Mouse (Mus musculus) liver, embryonic 11.5 days (tissue): ENCODE measurements around the gene P2ry6. TPM values are rescaled to one million over a fixed set of nuclear protein-coding genes. Genes with fewer than 3 reads are reported as not detected.

Source experiments
- ATAC-seq: fragments of 200-750 bp; cut with Nextera tagmentation; replicated peaks from 2 replicates; pipeline ENCODE4 v1.8.0; 2017; ENCODE audit warnings: moderate number of reproducible peaks, mild to moderate bottlenecking, moderate TSS enrichment, moderate library complexity; ENCODE audit not compliant: low FRiP score
- DNase-seq: peaks from one replicate; pipeline ENCODE4 v3.0.0-alpha.2; 2017; ENCODE audit warnings: low spot score
- H3K27ac ChIP-seq: fragments of 300-500 bp; sonication (generic); 2 replicates; pipeline ENCODE4 v1.5.1; 2014; ENCODE audit warnings: mild to moderate bottlenecking, low read depth, low read length, control low read depth
- H3K27me3 ChIP-seq: fragments of 300-500 bp; sonication (generic); replicated peaks from 2 replicates; pipeline ENCODE4 v1.6.1; 2014; ENCODE audit warnings: low read length, mixed read lengths; ENCODE audit not compliant: control insufficient read depth, insufficient read depth
- H3K36me3 ChIP-seq: fragments of 300-500 bp; sonication (generic); 2 replicates; pipeline ENCODE4 v1.6.1; 2014; ENCODE audit warnings: mild to moderate bottlenecking, low read length, moderate library complexity, mixed read lengths; ENCODE audit not compliant: control insufficient read depth, insufficient read depth
- H3K4me1 ChIP-seq: fragments of 300-500 bp; sonication (generic); replicated peaks from 2 replicates; pipeline ENCODE4 v1.6.1; 2014; ENCODE audit warnings: low read length, mixed read lengths; ENCODE audit not compliant: control insufficient read depth, insufficient read depth
- H3K4me2 ChIP-seq: fragments of 300-500 bp; sonication (generic); 2 replicates; pipeline ENCODE4 v1.6.1; 2014; ENCODE audit warnings: mild to moderate bottlenecking, control low read depth, moderate library complexity
- H3K4me3 ChIP-seq: fragments of 300-500 bp; sonication (generic); 2 replicates; pipeline ENCODE4 v1.5.1; 2014; ENCODE audit warnings: low read depth, low read length, control low read depth
- H3K9ac ChIP-seq: fragments of 300-500 bp; sonication (generic); 2 replicates; pipeline ENCODE4 v1.6.1; 2014; ENCODE audit warnings: low read depth, low read length, control low read depth
- H3K9me3 ChIP-seq: fragments of 300-500 bp; sonication (generic); 2 replicates; pipeline ENCODE4 v1.6.1; 2016; ENCODE audit warnings: low read length, inconsistent platforms, mixed read lengths; ENCODE audit not compliant: control insufficient read depth
- WGBS: fragments of 180-500 bp; shearing (Covaris S2); extraction: QIAGEN DNeasy Blood & Tissue Kit; methylation state at CpG from one replicate; pipeline ENCODE4 v1.1.7; 2014; 5-methylcytosine and 5-hydroxymethylcytosine counted together
- polyA plus RNA-seq: library from polyadenylated mRNA; unstranded; fragments of >200 nt; fragmentation: Nextera tagmentation; extraction: Ambion mirVana; gene quantifications from 2 replicates; pipeline ENCODE4 v1.2.1, GENCODE M21; 2014

Gene P2ry6
- polyA plus RNA-seq, 1 experiment from 2014 or later, result 4.3 TPM

- DNase-seq (no peak), ATAC-seq (peak; percentile 70; the same call in 1 of the 2 replicates)
- no peak overlapping the region for H3K4me3 ChIP-seq
- no peaks in the 10 kb centered on the region for H3K9me3 ChIP-seq
- peaks cover 11% of the 10 kb centered on the region for H3K4me1 ChIP-seq
- H3K36me3 ChIP-seq, result no peaks in the 10 kb centered on the region
- no peak overlapping the region for H3K27ac ChIP-seq
- 55% methylated on average over 3 of the region's 3 CpGs for WGBS
- no peak overlapping the region for H3K4me2 ChIP-seq
- no peak overlapping the region for H3K9ac ChIP-seq
- no peaks in the 10 kb centered on the region for H3K27me3 ChIP-seq
These were observed 21.5 kb upstream of the P2ry6 start for GRCm38 (mm10) chr7:100995951-100996350.

- Histone ChIP-seq H3K27me3 (no peaks in the 10 kb centered on the region), H3K4me2 (no peak overlapping the region), H3K27ac (no peak overlapping the region), H3K9me3 (no peaks in the 10 kb centered on the region), H3K9ac (no peak overlapping the region), H3K4me1 (peaks cover 15% of the 10 kb centered on the region), H3K4me3 (no peak overlapping the region), H3K36me3 (no peaks in the 10 kb centered on the region)
- ATAC-seq (no peak), DNase-seq (no peak)
- 89% methylated on average over 7 of the region's 7 CpGs for WGBS
These were observed 20.9 kb upstream of the P2ry6 start for GRCm38 (mm10) chr7:100995260-100995864.

GRCm38 (mm10) chr7:100993166-100993565 is 18.7 kb upstream of the P2ry6 start:
- WGBS, result 84% methylated on average over 4 of the region's 4 CpGs
- Histone ChIP-seq H3K27me3 (no peaks in the 10 kb centered on the region), H3K9me3 (no peaks in the 10 kb centered on the region), H3K9ac (no peak overlapping the region), H3K36me3 (no peaks in the 10 kb centered on the region), H3K27ac (no peak overlapping the region), H3K4me2 (no peak overlapping the region), H3K4me1 (peaks cover 15% of the 10 kb centered on the region), H3K4me3 (no peak overlapping the region)
- DNase-seq (no peak), ATAC-seq (no peak)

GRCm38 (mm10) chr7:100991972-100992371 is 17.5 kb upstream of the P2ry6 start:
- no peak overlapping the region for H3K4me2 ChIP-seq
- H3K27me3 ChIP-seq, result no peaks in the 10 kb centered on the region
- no peaks in the 10 kb centered on the region for H3K9me3 ChIP-seq
- DNase-seq (no peak), ATAC-seq (no peak)
- H3K4me3 ChIP-seq, result no peak overlapping the region
- 70% methylated on average over 3 of the region's 3 CpGs for WGBS
- H3K36me3 ChIP-seq, result no peaks in the 10 kb centered on the region
- peaks cover 12% of the 10 kb centered on the region for H3K4me1 ChIP-seq
- H3K27ac ChIP-seq, result no peak overlapping the region
- no peak overlapping the region for H3K9ac ChIP-seq

GRCm38 (mm10) chr7:100990636-100991311 is 16.3 kb upstream of the P2ry6 start:
- Histone ChIP-seq H3K9ac (no peak overlapping the region), H3K4me1 (peaks cover 6% of the 10 kb centered on the region; the same call in 1 of the 2 replicates), H3K4me3 (no peak overlapping the region), H3K36me3 (no peaks in the 10 kb centered on the region), H3K9me3 (no peaks in the 10 kb centered on the region), H3K4me2 (no peak overlapping the region), H3K27ac (no peak overlapping the region), H3K27me3 (no peaks in the 10 kb centered on the region)
- ATAC-seq (no peak), DNase-seq (no peak)
- WGBS, result 52% methylated on average over 9 of the region's 9 CpGs

- Histone ChIP-seq H3K4me1 (peaks cover 15% of the 10 kb centered on the region), H3K36me3 (no peaks in the 10 kb centered on the region), H3K27me3 (no peaks in the 10 kb centered on the region), H3K9me3 (no peaks in the 10 kb centered on the region), H3K4me3 (no peak overlapping the region), H3K27ac (no peak overlapping the region), H3K9ac (no peak overlapping the region), H3K4me2 (no peak overlapping the region)
- WGBS, result 16% methylated on average over 9 of the region's 9 CpGs
- DNase-seq (peak; percentile 54), ATAC-seq (peak; percentile 34; the same call in 1 of the 2 replicates)
These were observed 13.6 kb upstream of the P2ry6 start for GRCm38 (mm10) chr7:100988092-100988491.

- Histone ChIP-seq H3K9ac (no peak overlapping the region), H3K4me2 (peak overlapping the region; percentile 7; the same call in 1 of the 2 replicates), H3K4me1 (peaks cover 9% of the 10 kb centered on the region), H3K4me3 (no peak overlapping the region), H3K9me3 (no peaks in the 10 kb centered on the region), H3K27ac (no peak overlapping the region; the same call in 1 of the 2 replicates), H3K27me3 (no peaks in the 10 kb centered on the region), H3K36me3 (no peaks in the 10 kb centered on the region)
- DNase-seq (no peak), ATAC-seq (peak; percentile 74)
- 42% methylated on average over 21 of the region's 21 CpGs for WGBS
These were observed 10.3 kb upstream of the P2ry6 start for GRCm38 (mm10) chr7:100984452-100985395.

- WGBS, result 47% methylated on average over 2 of the region's 2 CpGs
- Histone ChIP-seq H3K27me3 (peaks cover 11% of the 10 kb centered on the region), H3K9ac (no peak overlapping the region), H3K4me1 (peaks cover 10% of the 10 kb centered on the region), H3K36me3 (no peaks in the 10 kb centered on the region), H3K9me3 (no peaks in the 10 kb centered on the region), H3K27ac (no peak overlapping the region), H3K4me2 (no peak overlapping the region), H3K4me3 (no peak overlapping the region)
- DNase-seq (no peak), ATAC-seq (no peak)
These were observed 4.7 kb upstream of the P2ry6 start for GRCm38 (mm10) chr7:100979175-100979574.
